Mouse (Mus musculus) lung, postnatal 14 days (tissue): ENCODE results near the gene Ncam1.

Source experiments
- DNase-seq: peaks from one replicate; pipeline ENCODE4 v3.0.0; 2021

The Ncam1 gene

DNA sequence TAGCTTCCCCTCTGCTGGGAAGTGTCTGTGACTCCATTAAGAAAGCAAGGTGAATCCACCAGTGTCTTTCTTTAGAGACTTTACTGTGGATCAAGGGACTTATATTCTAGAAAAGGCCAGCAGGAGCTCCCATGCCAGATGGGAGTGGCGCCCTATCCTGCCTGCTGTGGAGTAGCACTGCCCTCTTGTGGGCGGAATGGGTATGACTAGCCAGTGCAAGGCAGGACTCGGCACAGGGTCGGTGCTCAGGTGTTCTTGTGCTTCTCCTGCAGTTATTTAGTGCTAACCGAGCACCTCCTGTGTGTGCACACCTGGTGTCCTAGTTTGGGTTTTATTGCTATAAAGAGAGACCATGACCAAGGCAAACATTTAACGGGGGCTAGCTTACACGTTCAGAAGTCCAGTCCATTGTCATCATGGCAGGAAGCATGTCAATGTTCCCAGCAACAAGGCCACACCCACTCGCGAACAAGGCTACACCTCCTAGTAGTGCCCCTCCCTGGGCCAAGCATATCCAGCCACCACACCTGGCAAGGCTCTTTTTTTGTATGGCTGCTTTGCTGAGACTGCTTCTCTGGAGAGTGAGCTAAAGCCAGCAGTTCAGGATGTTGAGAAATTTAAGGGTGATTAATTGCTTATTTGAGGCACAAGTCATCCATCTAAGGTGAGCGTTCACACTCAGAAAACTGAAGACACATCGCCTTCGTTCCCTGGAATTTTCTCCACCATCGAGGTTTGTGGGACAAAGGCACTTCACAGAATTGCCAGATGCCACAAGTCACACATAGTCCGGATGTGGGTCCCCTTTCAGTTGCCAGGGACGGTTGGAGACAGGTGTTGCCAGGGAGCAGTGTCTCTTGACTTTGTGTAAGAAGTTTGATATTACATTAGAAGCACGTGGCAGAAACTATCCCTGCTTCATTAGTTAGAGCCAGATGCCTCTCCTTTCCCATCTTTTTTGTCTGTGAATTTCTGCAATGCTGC lies 309.5 kb downstream of the Ncam1 start:
- peak; percentile 89 for DNase-seq

- DNase-seq: no peak
Observed at GRCm38 (mm10) chr9:49488258-49488657, 310.5 kb downstream of the Ncam1 start.

GRCm38 (mm10) chr9:49487657-49487943 lies 311.1 kb downstream of the Ncam1 start:
- DNase-seq: no peak

DNA sequence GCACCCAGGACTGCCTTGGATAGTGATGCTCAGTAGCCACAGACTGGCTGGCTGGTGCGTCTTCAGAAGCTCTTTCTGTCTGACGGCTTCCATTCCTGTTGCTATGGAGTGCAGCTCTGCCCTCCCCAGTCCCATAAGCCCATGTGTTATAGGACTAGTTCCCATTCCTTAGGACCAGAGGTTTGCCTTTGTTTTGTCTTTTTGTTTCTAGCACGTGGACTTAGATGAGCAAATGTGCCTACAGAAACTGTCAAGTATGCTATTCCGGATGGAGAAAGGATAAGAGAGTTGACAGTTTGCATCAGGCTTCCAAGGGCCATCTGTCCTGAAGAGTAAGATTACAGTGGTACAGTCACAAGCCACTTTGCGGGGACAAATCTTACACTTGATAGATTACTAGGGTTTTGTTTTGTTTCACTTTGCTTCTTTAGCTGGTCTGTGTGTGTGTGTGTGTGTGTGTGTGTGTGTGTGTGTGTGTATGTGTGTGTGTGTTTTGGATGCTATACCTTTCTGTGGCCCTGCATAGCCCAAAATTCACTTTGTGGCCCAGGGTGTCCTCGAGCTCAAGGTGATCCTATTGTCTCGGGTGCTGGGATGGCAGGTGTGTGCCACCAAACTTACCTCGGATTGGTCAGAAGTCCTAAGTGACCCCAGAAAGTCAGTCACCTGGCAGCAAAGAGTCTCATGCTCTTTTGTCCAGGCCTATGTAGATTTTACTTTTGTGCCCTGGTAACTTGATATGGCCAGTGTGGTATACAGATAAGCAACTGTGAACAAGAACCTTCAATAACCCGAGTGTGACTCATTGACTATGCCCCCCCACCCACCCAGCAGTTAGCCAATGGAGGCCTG lies 311.7 kb downstream of the Ncam1 start:
- DNase-seq: no peak

DNA sequence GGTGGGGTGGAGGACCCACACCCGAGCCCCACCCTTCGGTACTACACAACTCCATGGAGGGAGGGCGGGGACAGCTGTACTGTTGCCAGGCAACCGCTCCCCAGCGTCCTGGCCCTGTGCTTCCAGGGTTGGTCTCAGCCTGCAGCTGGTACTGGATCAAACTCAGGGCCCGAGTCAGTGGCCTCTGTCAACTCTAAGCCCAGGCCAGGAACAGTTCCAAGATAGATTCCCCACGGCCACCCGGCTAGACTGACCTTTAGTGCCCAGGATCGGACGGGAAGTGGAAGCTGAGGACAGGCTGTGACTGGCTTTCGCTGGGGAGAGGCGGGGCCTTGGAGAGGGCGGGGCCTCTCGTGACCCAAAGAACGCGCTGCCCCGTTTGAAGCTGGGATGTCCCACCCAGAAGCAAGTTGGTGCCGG lies 312.8 kb downstream of the Ncam1 start, which contains the start of gene Ttc12:
Ttc12 (minus strand) TSS at position 334 of the 420 bp plus-strand sequence.
- DNase-seq: peak; percentile 84

- DNase-seq: peak; percentile 49
Observed at GRCm38 (mm10) chr9:49485250-49485891, 313.4 kb downstream of the Ncam1 start.

- DNase-seq: no peak
Observed at GRCm38 (mm10) chr9:49483316-49483715, 315.4 kb downstream of the Ncam1 start.

GRCm38 (mm10) chr9:49472126-49472525 lies 326.6 kb downstream of the Ncam1 start:
- DNase-seq: no peak

DNA sequence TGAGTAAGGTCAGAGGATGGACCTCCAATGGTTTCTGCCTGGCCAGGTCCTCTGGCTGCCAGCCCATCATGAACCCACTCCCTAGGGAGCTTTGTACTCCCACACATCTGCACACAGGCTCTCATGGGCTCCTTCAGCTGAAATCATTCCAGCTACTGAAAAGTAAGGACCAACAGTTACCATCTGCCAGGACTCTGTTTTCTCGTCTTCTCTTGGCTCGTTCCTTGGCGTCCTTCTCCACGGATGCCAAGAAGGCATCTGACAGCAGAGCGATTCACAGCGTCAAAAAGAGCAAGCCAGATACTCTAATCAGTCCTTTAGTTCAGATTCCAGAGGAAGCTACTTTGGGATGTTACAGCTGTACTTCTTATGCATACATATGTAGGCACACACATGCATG lies 327.8 kb downstream of the Ncam1 start:
- no peak for DNase-seq

- DNase-seq: no peak
Observed at GRCm38 (mm10) chr9:49470006-49470405, 328.7 kb downstream of the Ncam1 start.

DNA sequence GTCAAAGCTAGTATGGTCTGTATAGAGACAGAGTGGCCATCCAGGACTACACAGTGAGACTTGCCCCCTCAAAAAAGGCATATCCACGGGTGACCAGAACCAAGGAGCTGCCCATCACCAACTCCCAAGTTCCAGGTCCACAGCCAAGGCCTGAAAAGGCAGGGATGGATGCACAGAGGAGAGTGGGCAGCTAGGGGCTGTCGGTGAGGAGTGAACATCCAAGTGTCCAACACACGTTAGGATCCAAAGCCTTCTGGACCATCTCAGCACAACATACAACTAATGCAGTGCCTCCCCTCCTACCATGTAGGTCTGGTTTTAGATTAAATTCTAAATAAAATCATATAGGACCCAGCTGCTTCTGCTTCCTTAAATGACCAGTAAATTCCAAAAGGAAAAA lies 342.6 kb downstream of the Ncam1 start:
- DNase-seq: no peak

- no peak for DNase-seq
Observed at GRCm38 (mm10) chr9:49452396-49452795, 346.3 kb downstream of the Ncam1 start.
